Mouse (Mus musculus): ENCODE measurements around the gene Mvd. TPM values are rescaled to one million over a fixed set of nuclear protein-coding genes. Genes with fewer than 3 reads are reported as not detected.

The Mvd gene
- polyA plus RNA-seq (2014; fragmentation: Nextera tagmentation; extraction: Ambion mirVana), result 36.5 and 40.6 TPM in 2 replicates

- Histone ChIP-seq H3K4me1 (replicated peaks; ENCODE audit: control insufficient read depth, insufficient read depth, low read length) (peaks cover 14% of the 10 kb centered on the region), H3K4me3 (ENCODE audit: low read depth, low read length) (peak within 1 kb of the TSS; percentile 58), H3K36me3 (ENCODE audit: control insufficient read depth, insufficient read depth, low read length) (0 out of 2 replicates have a peak, but pooled peaks cover 3% of the 10 kb centered on the region), H3K9ac (ENCODE audit: low read depth, low read length) (peak within 1 kb of the TSS; percentile 76), H3K27me3 (replicated peaks; ENCODE audit: control insufficient read depth, insufficient read depth, low read length) (no peaks in the 10 kb centered on the region), H3K27ac (ENCODE audit: low read depth, low read length) (peak within 1 kb of the TSS; percentile 85), H3K9me3 (ENCODE audit: control insufficient read depth, low read length) (no peaks in the 10 kb centered on the region), H3K4me2 (peak within 1 kb of the TSS; percentile 90)
- DNase-seq (ENCODE audit: low spot score) (peak; percentile 98), ATAC-seq (replicated peaks; ENCODE audit: low FRiP score) (peak; percentile 99)
- under 1% methylated on average over 47 of the region's 47 CpGs for WGBS
Measured at GRCm38 (mm10) chr8:122443262-122444006, at the start of gene Mvd. TSS of gene Mvd (minus strand) at chr8:122443422.

- Histone ChIP-seq H3K36me3 (ENCODE audit: control insufficient read depth, insufficient read depth, low read length) (peaks cover 90% of the 10 kb centered on the region), H3K4me2 (no peak overlapping the region), H3K27me3 (replicated peaks; ENCODE audit: control insufficient read depth, insufficient read depth, low read length) (no peaks in the 10 kb centered on the region), H3K27ac (ENCODE audit: low read depth, low read length) (no peak overlapping the region), H3K4me3 (ENCODE audit: low read depth, low read length) (no peak overlapping the region), H3K9ac (ENCODE audit: low read depth, low read length) (no peak overlapping the region), H3K4me1 (replicated peaks; ENCODE audit: control insufficient read depth, insufficient read depth, low read length) (no peaks in the 10 kb centered on the region), H3K9me3 (ENCODE audit: control insufficient read depth, low read length) (no peaks in the 10 kb centered on the region)
- no peak for ATAC-seq (replicated peaks; ENCODE audit: low FRiP score)
- no peak for DNase-seq (ENCODE audit: low spot score)
- 94% methylated on average over 9 of the region's 9 CpGs for WGBS
Measured at GRCm38 (mm10) chr8:122488387-122488786, 45.2 kb upstream of the Mvd start.

- H3K27ac ChIP-seq (ENCODE audit: low read depth, low read length), result no peak overlapping the region
- no peaks in the 10 kb centered on the region; the same call in 1 of the 2 replicates for H3K4me1 ChIP-seq (replicated peaks; ENCODE audit: control insufficient read depth, insufficient read depth, low read length)
- no peaks in the 10 kb centered on the region for H3K9me3 ChIP-seq (ENCODE audit: control insufficient read depth, low read length)
- no peak overlapping the region for H3K9ac ChIP-seq (ENCODE audit: low read depth, low read length)
- no peak overlapping the region for H3K4me3 ChIP-seq (ENCODE audit: low read depth, low read length)
- DNase-seq (ENCODE audit: low spot score) (no peak), ATAC-seq (replicated peaks; ENCODE audit: low FRiP score) (no peak)
- no peak overlapping the region for H3K4me2 ChIP-seq
- H3K27me3 ChIP-seq (replicated peaks; ENCODE audit: control insufficient read depth, insufficient read depth, low read length), result no peaks in the 10 kb centered on the region
- H3K36me3 ChIP-seq (ENCODE audit: control insufficient read depth, insufficient read depth, low read length), result peaks cover 89% of the 10 kb centered on the region
- WGBS, result 86% methylated on average over 12 of the region's 12 CpGs
Measured at GRCm38 (mm10) chr8:122484831-122485230, 41.6 kb upstream of the Mvd start.

GRCm38 (mm10) chr8:122483877-122484276 lies 40.7 kb upstream of the Mvd start:
- H3K27me3 ChIP-seq (replicated peaks; ENCODE audit: control insufficient read depth, insufficient read depth, low read length), result no peaks in the 10 kb centered on the region
- no peak overlapping the region for H3K27ac ChIP-seq (ENCODE audit: low read depth, low read length)
- H3K36me3 ChIP-seq (ENCODE audit: control insufficient read depth, insufficient read depth, low read length), result peaks cover 88% of the 10 kb centered on the region
- no peak for DNase-seq (ENCODE audit: low spot score)
- H3K9ac ChIP-seq (ENCODE audit: low read depth, low read length), result no peak overlapping the region
- H3K4me3 ChIP-seq (ENCODE audit: low read depth, low read length), result no peak overlapping the region
- no peaks in the 10 kb centered on the region for H3K9me3 ChIP-seq (ENCODE audit: control insufficient read depth, low read length)
- WGBS, result 96% methylated on average over 7 of the region's 7 CpGs
- no peaks in the 10 kb centered on the region; the same call in 1 of the 2 replicates for H3K4me1 ChIP-seq (replicated peaks; ENCODE audit: control insufficient read depth, insufficient read depth, low read length)
- H3K4me2 ChIP-seq, result no peak overlapping the region
- ATAC-seq (replicated peaks; ENCODE audit: low FRiP score), result no peak

- peaks cover 87% of the 10 kb centered on the region for H3K36me3 ChIP-seq (ENCODE audit: control insufficient read depth, insufficient read depth, low read length)
- H3K27me3 ChIP-seq (replicated peaks; ENCODE audit: control insufficient read depth, insufficient read depth, low read length), result no peaks in the 10 kb centered on the region
- H3K9ac ChIP-seq (ENCODE audit: low read depth, low read length), result no peak overlapping the region
- WGBS, result 94% methylated on average over 8 of the region's 8 CpGs
- ATAC-seq (replicated peaks; ENCODE audit: low FRiP score), result no peak
- no peaks in the 10 kb centered on the region; the same call in none of the 2 replicates for H3K4me1 ChIP-seq (replicated peaks; ENCODE audit: control insufficient read depth, insufficient read depth, low read length)
- no peak overlapping the region for H3K4me3 ChIP-seq (ENCODE audit: low read depth, low read length)
- no peak overlapping the region for H3K4me2 ChIP-seq
- no peaks in the 10 kb centered on the region for H3K9me3 ChIP-seq (ENCODE audit: control insufficient read depth, low read length)
- DNase-seq (ENCODE audit: low spot score), result no peak
- H3K27ac ChIP-seq (ENCODE audit: low read depth, low read length), result no peak overlapping the region
Measured at GRCm38 (mm10) chr8:122482448-122482847, 39.2 kb upstream of the Mvd start.

- Histone ChIP-seq H3K36me3 (ENCODE audit: control insufficient read depth, insufficient read depth, low read length) (peaks cover 24% of the 10 kb centered on the region), H3K4me2 (peak within 1 kb of the TSS; percentile 92), H3K9ac (ENCODE audit: low read depth, low read length) (peak within 1 kb of the TSS; percentile 91), H3K27me3 (replicated peaks; ENCODE audit: control insufficient read depth, insufficient read depth, low read length) (no peaks in the 10 kb centered on the region), H3K4me3 (ENCODE audit: low read depth, low read length) (peak within 1 kb of the TSS; percentile 100), H3K4me1 (replicated peaks; ENCODE audit: control insufficient read depth, insufficient read depth, low read length) (peaks cover 20% of the 10 kb centered on the region), H3K9me3 (ENCODE audit: control insufficient read depth, low read length) (no peaks in the 10 kb centered on the region), H3K27ac (ENCODE audit: low read depth, low read length) (peak within 1 kb of the TSS; percentile 73)
- peak; percentile 88 for ATAC-seq (replicated peaks; ENCODE audit: low FRiP score)
- WGBS, result under 1% methylated on average over 102 of the region's 103 CpGs
- peak; percentile 96 for DNase-seq (ENCODE audit: low spot score)
Measured at GRCm38 (mm10) chr8:122475580-122476320, 32.5 kb upstream of the Mvd start, which contains the start of the genes Rnf166 and Ctu2. TSS of gene Rnf166 (minus strand) at chr8:122476064. TSS of gene Ctu2 (plus strand) at chr8:122476143.

- H3K4me1 ChIP-seq (replicated peaks; ENCODE audit: control insufficient read depth, insufficient read depth, low read length), result peaks cover 20% of the 10 kb centered on the region
- WGBS, result 8% methylated on average over 16 of the region's 16 CpGs
- peak overlapping the region; percentile 73 for H3K27ac ChIP-seq (ENCODE audit: low read depth, low read length)
- H3K9me3 ChIP-seq (ENCODE audit: control insufficient read depth, low read length), result no peaks in the 10 kb centered on the region
- peak; percentile 40 for ATAC-seq (replicated peaks; ENCODE audit: low FRiP score)
- peak overlapping the region; percentile 92 for H3K4me2 ChIP-seq
- H3K27me3 ChIP-seq (replicated peaks; ENCODE audit: control insufficient read depth, insufficient read depth, low read length), result no peaks in the 10 kb centered on the region
- peaks cover 22% of the 10 kb centered on the region for H3K36me3 ChIP-seq (ENCODE audit: control insufficient read depth, insufficient read depth, low read length)
- H3K4me3 ChIP-seq (ENCODE audit: low read depth, low read length), result peak overlapping the region; percentile 100
- DNase-seq (ENCODE audit: low spot score), result no peak
- peak overlapping the region; percentile 91 for H3K9ac ChIP-seq (ENCODE audit: low read depth, low read length)
Measured at GRCm38 (mm10) chr8:122474951-122475560, 31.8 kb upstream of the Mvd start.

GRCm38 (mm10) chr8:122473911-122474421 lies 30.7 kb upstream of the Mvd start:
- Histone ChIP-seq H3K4me1 (replicated peaks; ENCODE audit: control insufficient read depth, insufficient read depth, low read length) (peaks cover 20% of the 10 kb centered on the region), H3K36me3 (ENCODE audit: control insufficient read depth, insufficient read depth, low read length) (peaks cover 15% of the 10 kb centered on the region), H3K4me2 (peak overlapping the region; percentile 26), H3K27me3 (replicated peaks; ENCODE audit: control insufficient read depth, insufficient read depth, low read length) (no peaks in the 10 kb centered on the region), H3K9ac (ENCODE audit: low read depth, low read length) (no peak overlapping the region), H3K9me3 (ENCODE audit: control insufficient read depth, low read length) (no peaks in the 10 kb centered on the region), H3K27ac (ENCODE audit: low read depth, low read length) (no peak overlapping the region; the same call in 1 of the 2 replicates), H3K4me3 (ENCODE audit: low read depth, low read length) (no peak overlapping the region)
- 66% methylated on average over 8 of the region's 8 CpGs for WGBS
- DNase-seq (ENCODE audit: low spot score), result no peak
- ATAC-seq (replicated peaks; ENCODE audit: low FRiP score), result no peak
